Mouse (Mus musculus) gastrocnemius, adult 8-10 months (tissue): ENCODE measurements around the gene Cmklr1. TPM values are rescaled to one million over a fixed set of nuclear protein-coding genes. Genes with fewer than 3 reads are reported as not detected.
"Not testable (repeated sequence)": the region's sequence is repeated elsewhere in the genome, so short reads cannot be mapped to it uniquely, and the experiment has no call there.

Experiments
- DNase-seq, 2 experiments: peaks; one replicate each; pipeline ENCODE4 v3.0.0; 2022; ENCODE audit warnings: low spot score in 2 of 2
- total RNA-seq, 4 experiments: library from RNA; stranded (reverse); gene quantifications; 2 replicates each; pipeline ENCODE4 v1.2.4; 2022

Gene Cmklr1
- total RNA-seq, 4 experiments from 2014 or later, result 6.6 to 11.3 (median 8.4) TPM

GRCm38 (mm10) chr5:113590010-113590640, 60.1 kb downstream of the Cmklr1 start:
- no peak for DNase-seq

GRCm38 (mm10) chr5:113586458-113586849, 63.8 kb downstream of the Cmklr1 start:
- DNase-seq, result not testable (repeated sequence)

- DNase-seq, result not testable (repeated sequence)
Measured at GRCm38 (mm10) chr5:113585619-113586457, 64.4 kb downstream of the Cmklr1 start.

GRCm38 (mm10) chr5:113584439-113584838, 65.8 kb downstream of the Cmklr1 start:
- no peak for DNase-seq

- DNase-seq, result no peak
Measured at GRCm38 (mm10) chr5:113583424-113584162, 66.6 kb downstream of the Cmklr1 start.

GRCm38 (mm10) chr5:113580801-113581200, 69.4 kb downstream of the Cmklr1 start:
- no peak for DNase-seq

- no peak for DNase-seq
Measured at GRCm38 (mm10) chr5:113580248-113580647, 70.0 kb downstream of the Cmklr1 start.

- no peak for DNase-seq
Measured at GRCm38 (mm10) chr5:113579128-113579527, 71.1 kb downstream of the Cmklr1 start.

- no peak for DNase-seq
Measured at GRCm38 (mm10) chr5:113578428-113578827, 71.8 kb downstream of the Cmklr1 start.

GRCm38 (mm10) chr5:113577555-113577954, 72.7 kb downstream of the Cmklr1 start:
- no peak for DNase-seq

GRCm38 (mm10) chr5:113570056-113570717, 80.0 kb downstream of the Cmklr1 start:
- DNase-seq, result no peak

GRCm38 (mm10) chr5:113565858-113566257, 84.4 kb downstream of the Cmklr1 start:
- no peak for DNase-seq

GRCm38 (mm10) chr5:113565101-113565854, 84.9 kb downstream of the Cmklr1 start:
- DNase-seq, result no peak

GRCm38 (mm10) chr5:113564463-113564862, 85.8 kb downstream of the Cmklr1 start:
- DNase-seq, result no peak

Other genes with a start within 250 kb of the Cmklr1 start
- under 1 TPM; 0.13 to 0.29 (median 0.15) TPM for gene Wscd2, start 160.1 kb downstream of the Cmklr1 start, total RNA-seq
- not detected for gene 1700069L16Rik, start 74.3 kb upstream of the Cmklr1 start, total RNA-seq
- gene Ficd, start 85.4 kb upstream of the Cmklr1 start, total RNA-seq, result 1 to 10 TPM; 9.6 to 9.8 (median 9.7) TPM
- 1 to 10 TPM; 6.3 to 6.9 (median 6.7) TPM for gene Sart3, start 122.1 kb upstream of the Cmklr1 start, total RNA-seq
- 100 to 1,000 TPM; 156 to 185 (median 175) TPM for gene Iscu, start 122.3 kb upstream of the Cmklr1 start, total RNA-seq
- gene Tmem119, start 150.1 kb upstream of the Cmklr1 start, total RNA-seq, result 1 to 10 TPM in 1 of 4 experiments, under 1 TPM in 3; 0.36 to 1.1 (median 0.77) TPM
- gene Selplg, start 182.2 kb upstream of the Cmklr1 start, total RNA-seq, result 1 to 10 TPM in 1 of 4 experiments, under 1 TPM in 3; 0.41 to 1.5 (median 0.48) TPM